Mouse (Mus musculus) kidney, postnatal 0 days (tissue): Measurements from ENCODE around the gene Slc16a14. TPM values are rescaled to one million over a fixed set of nuclear protein-coding genes. Genes with fewer than 3 reads are reported as not detected.

Experiments
- ATAC-seq: fragments of 200-750 bp; cut with Nextera tagmentation; replicated peaks from 2 replicates; pipeline ENCODE4 v1.8.0; 2017; ENCODE audit warnings: low read depth, moderate number of reproducible peaks, moderate TSS enrichment, moderate library complexity; ENCODE audit not compliant: low FRiP score
- DNase-seq: peaks from one replicate; pipeline ENCODE4 v3.0.0-alpha.2; 2016; ENCODE audit warnings: low spot score
- H3K27ac ChIP-seq: fragments of 300-500 bp; sonication (generic); 2 replicates; pipeline ENCODE4 v1.5.1; 2014; ENCODE audit warnings: mild to moderate bottlenecking
- H3K27me3 ChIP-seq: fragments of 300-500 bp; sonication (generic); 2 replicates; pipeline ENCODE4 v1.6.1; 2014; ENCODE audit warnings: low read length, mixed read lengths; ENCODE audit not compliant: insufficient read depth
- H3K36me3 ChIP-seq: fragments of 300-500 bp; sonication (generic); 2 replicates; pipeline ENCODE4 v1.6.1; 2014; ENCODE audit warnings: low read length, mixed read lengths; ENCODE audit not compliant: insufficient read depth
- H3K4me1 ChIP-seq: fragments of 300-500 bp; sonication (generic); replicated peaks from 2 replicates; pipeline ENCODE4 v1.6.1; 2014; ENCODE audit warnings: antibody characterized with exemption, low read length, mixed read lengths; ENCODE audit not compliant: insufficient read depth
- H3K4me2 ChIP-seq: fragments of 300-500 bp; sonication (generic); 2 replicates; pipeline ENCODE4 v1.6.1; 2014; ENCODE audit warnings: mild to moderate bottlenecking, low read length, moderate library complexity, mixed read lengths
- H3K4me3 ChIP-seq: fragments of 300-500 bp; sonication (generic); replicated peaks from 2 replicates; pipeline ENCODE4 v1.5.1; 2014; ENCODE audit warnings: low read depth, low read length
- H3K9ac ChIP-seq: fragments of 300-500 bp; sonication (generic); 2 replicates; pipeline ENCODE4 v1.6.1; 2014; ENCODE audit warnings: low read depth, low read length
- H3K9me3 ChIP-seq: fragments of 300-500 bp; sonication (generic); replicated peaks from 2 replicates; pipeline ENCODE4 v1.6.1; 2016; ENCODE audit warnings: low read length, inconsistent platforms, mixed read lengths
- CTCF ChIP-seq: IDR thresholded peaks from 2 replicates; pipeline ENCODE4 v1.5.1; 2016; ENCODE audit warnings: antibody characterized with exemption, low read depth, mild to moderate bottlenecking, moderate library complexity
- WGBS: fragments of 180-500 bp; shearing (Covaris S2); extraction: QIAGEN DNeasy Blood & Tissue Kit; methylation state at CpG from one replicate; pipeline ENCODE4 v1.1.7; 2014; 5-methylcytosine and 5-hydroxymethylcytosine counted together
- polyA plus RNA-seq: library from polyadenylated mRNA; unstranded; fragments of >200 nt; fragmentation: Nextera tagmentation; extraction: Ambion mirVana; gene quantifications from 2 replicates; pipeline ENCODE4 v1.2.1, GENCODE M21; 2015

Gene Slc16a14
- polyA plus RNA-seq, 1 experiment from 2014 or later: 0.45 TPM

GRCm38 (mm10) chr1:84891746-84892145 lies 43.2 kb downstream of the Slc16a14 start:
- H3K9ac ChIP-seq: no peak overlapping the region
- H3K4me2 ChIP-seq: no peak overlapping the region
- 94% methylated on average over 9 of the region's 9 CpGs for WGBS
- H3K9me3 ChIP-seq: no peaks in the 10 kb centered on the region
- ATAC-seq: no peak
- H3K4me3 ChIP-seq: no peak overlapping the region
- TF ChIP-seq CTCF: no peak
- no peak for DNase-seq
- no peaks in the 10 kb centered on the region for H3K27me3 ChIP-seq
- no peaks in the 10 kb centered on the region for H3K4me1 ChIP-seq
- no peaks in the 10 kb centered on the region for H3K36me3 ChIP-seq
- no peak overlapping the region for H3K27ac ChIP-seq

GRCm38 (mm10) chr1:84890503-84890902 lies 44.4 kb downstream of the Slc16a14 start:
- Histone ChIP-seq H3K4me1 (no peaks in the 10 kb centered on the region), H3K4me3 (no peak overlapping the region), H3K4me2 (no peak overlapping the region), H3K36me3 (no peaks in the 10 kb centered on the region), H3K9ac (no peak overlapping the region), H3K9me3 (no peaks in the 10 kb centered on the region), H3K27ac (no peak overlapping the region), H3K27me3 (no peaks in the 10 kb centered on the region)
- 70% methylated on average over 7 of the region's 7 CpGs for WGBS
- DNase-seq: no peak
- TF ChIP-seq CTCF: no peak
- ATAC-seq: no peak

GRCm38 (mm10) chr1:84890005-84890393 lies 44.9 kb downstream of the Slc16a14 start:
- DNase-seq: no peak
- Histone ChIP-seq H3K9ac (no peak overlapping the region), H3K9me3 (no peaks in the 10 kb centered on the region), H3K36me3 (no peaks in the 10 kb centered on the region), H3K27me3 (no peaks in the 10 kb centered on the region), H3K4me1 (no peaks in the 10 kb centered on the region), H3K4me3 (no peak overlapping the region), H3K4me2 (no peak overlapping the region), H3K27ac (no peak overlapping the region)
- ATAC-seq: no peak
- 27% methylated on average over 7 of the region's 7 CpGs for WGBS
- TF ChIP-seq CTCF: no peak

- Histone ChIP-seq H3K9me3 (no peaks in the 10 kb centered on the region), H3K4me2 (no peak overlapping the region), H3K4me3 (no peak overlapping the region), H3K4me1 (no peaks in the 10 kb centered on the region), H3K9ac (no peak overlapping the region), H3K36me3 (no peaks in the 10 kb centered on the region), H3K27me3 (no peaks in the 10 kb centered on the region), H3K27ac (no peak overlapping the region)
- WGBS: 67% methylated on average over 8 of the region's 8 CpGs
- TF ChIP-seq CTCF: no peak
- ATAC-seq (no peak), DNase-seq (no peak)
Observed at GRCm38 (mm10) chr1:84889330-84890004, 45.5 kb downstream of the Slc16a14 start.

GRCm38 (mm10) chr1:84885921-84886320 lies 49.0 kb downstream of the Slc16a14 start:
- Histone ChIP-seq H3K36me3 (no peaks in the 10 kb centered on the region), H3K9ac (no peak overlapping the region), H3K9me3 (no peaks in the 10 kb centered on the region), H3K4me1 (no peaks in the 10 kb centered on the region), H3K27me3 (no peaks in the 10 kb centered on the region), H3K27ac (no peak overlapping the region), H3K4me2 (no peak overlapping the region), H3K4me3 (no peak overlapping the region)
- 85% methylated on average over 6 of the region's 6 CpGs for WGBS
- DNase-seq: no peak
- ATAC-seq: no peak
- peak; percentile 40; the same call in 1 of the 2 replicates for TF ChIP-seq CTCF

GRCm38 (mm10) chr1:84885174-84885573 lies 49.8 kb downstream of the Slc16a14 start:
- Histone ChIP-seq H3K27me3 (no peaks in the 10 kb centered on the region), H3K4me1 (no peaks in the 10 kb centered on the region), H3K4me3 (no peak overlapping the region), H3K4me2 (no peak overlapping the region), H3K9me3 (no peaks in the 10 kb centered on the region), H3K36me3 (no peaks in the 10 kb centered on the region), H3K27ac (no peak overlapping the region), H3K9ac (no peak overlapping the region)
- ATAC-seq: no peak
- DNase-seq: no peak
- 84% methylated on average over 3 of the region's 3 CpGs for WGBS
- TF ChIP-seq CTCF: peak; percentile 55

GRCm38 (mm10) chr1:84883889-84884288 lies 51.0 kb downstream of the Slc16a14 start:
- no peaks in the 10 kb centered on the region for H3K9me3 ChIP-seq
- no peak for TF ChIP-seq CTCF
- H3K27ac ChIP-seq: no peak overlapping the region
- no peaks in the 10 kb centered on the region for H3K36me3 ChIP-seq
- WGBS: 44% methylated on average over 4 of the region's 4 CpGs
- no peak overlapping the region for H3K9ac ChIP-seq
- no peak for DNase-seq
- no peak overlapping the region for H3K4me2 ChIP-seq
- no peaks in the 10 kb centered on the region for H3K27me3 ChIP-seq
- no peaks in the 10 kb centered on the region for H3K4me1 ChIP-seq
- ATAC-seq: no peak
- no peak overlapping the region for H3K4me3 ChIP-seq
